Mouse (Mus musculus) megakaryocyte, adult 5-6 weeks (primary cell): ENCODE results near the gene Rbpms2. TPM values are rescaled to one million over a fixed set of nuclear protein-coding genes. Genes with fewer than 3 reads are reported as not detected.
"Not testable (repeated sequence)": the region's sequence is repeated elsewhere in the genome, so short reads cannot be mapped to it uniquely, and the experiment has no call there.

Source experiments
- ATAC-seq: 2 replicates; pipeline ENCODE4 v1.8.0; 2016; ENCODE audit warnings: mild to moderate bottlenecking, inconsistent platforms; ENCODE audit not compliant: poor library complexity, severe bottlenecking
- total RNA-seq, 2 experiments: library from RNA; stranded (forward) in 1 of 2; stranded (reverse) in 1 of 2; fragments of 153-499, 151-499 nt in 1 of 2; fragments of 221-1000, 200-1000 nt in 1 of 2; gene quantifications; 2 replicates each; pipeline versions ENCODE4 v1.2.3 to v1.2.4; 2015 to 2017

The Rbpms2 gene
- total RNA-seq, 2 experiments from 2014 or later = 0.45 TPM; not detected in 1

GRCm38 (mm10) chr9:65613098-65613497 lies 16.4 kb upstream of the Rbpms2 start:
- ATAC-seq = no peak

GRCm38 (mm10) chr9:65619311-65619710 lies 10.1 kb upstream of the Rbpms2 start:
- ATAC-seq = no peak

- no peak for ATAC-seq
These were observed 8.3 kb upstream of the Rbpms2 start for GRCm38 (mm10) chr9:65621196-65621595.

- ATAC-seq = no peak
These were observed 7.8 kb upstream of the Rbpms2 start for GRCm38 (mm10) chr9:65621666-65622065.

- no peak for ATAC-seq
These were observed 6.6 kb upstream of the Rbpms2 start for GRCm38 (mm10) chr9:65622826-65623225.

GRCm38 (mm10) chr9:65624266-65624665 lies 5.2 kb upstream of the Rbpms2 start:
- no peak for ATAC-seq

- peak; percentile 65 for ATAC-seq
These were observed 551 bp downstream of the Rbpms2 start for GRCm38 (mm10) chr9:65629767-65630630.

GRCm38 (mm10) chr9:65630631-65631353 lies 1.3 kb downstream of the Rbpms2 start:
- ATAC-seq = 0 out of 2 replicates have a peak, but pooled peaks have one; percentile 14

GRCm38 (mm10) chr9:65631354-65632021 lies 2.0 kb downstream of the Rbpms2 start:
- ATAC-seq = no peak

GRCm38 (mm10) chr9:65635766-65636165 lies 6.3 kb downstream of the Rbpms2 start:
- ATAC-seq = no peak

- ATAC-seq = no peak
These were observed 7.5 kb downstream of the Rbpms2 start for GRCm38 (mm10) chr9:65636926-65637325.

GRCm38 (mm10) chr9:65639065-65639464 lies 9.6 kb downstream of the Rbpms2 start:
- no peak for ATAC-seq

GRCm38 (mm10) chr9:65640838-65641410 lies 11.5 kb downstream of the Rbpms2 start:
- ATAC-seq = no peak

GRCm38 (mm10) chr9:65641446-65642052 lies 12.1 kb downstream of the Rbpms2 start:
- no peak for ATAC-seq

GRCm38 (mm10) chr9:65642546-65642945 lies 13.1 kb downstream of the Rbpms2 start:
- ATAC-seq = no peak

- no peak for ATAC-seq
These were observed 15.5 kb downstream of the Rbpms2 start for GRCm38 (mm10) chr9:65644960-65645359.

- no peak for ATAC-seq
These were observed 16.5 kb downstream of the Rbpms2 start for GRCm38 (mm10) chr9:65645984-65646383.

- no peak for ATAC-seq
These were observed 17.3 kb downstream of the Rbpms2 start for GRCm38 (mm10) chr9:65646782-65647181.

GRCm38 (mm10) chr9:65648730-65649129 lies 19.3 kb downstream of the Rbpms2 start:
- no peak for ATAC-seq

- ATAC-seq = no peak
These were observed 20.5 kb downstream of the Rbpms2 start for GRCm38 (mm10) chr9:65649997-65650396.

GRCm38 (mm10) chr9:65651957-65652356 lies 22.5 kb downstream of the Rbpms2 start:
- ATAC-seq = not testable (repeated sequence)
